Mouse (Mus musculus): ENCODE data around the gene Adgrf3. TPM values are rescaled to one million over a fixed set of nuclear protein-coding genes. Genes with fewer than 3 reads are reported as not detected.

The Adgrf3 gene
- total and polyA plus RNA-seq, 2 experiments from 2014 or later = 0.08 to 0.23 TPM

GRCm38 (mm10) chr5:30175811-30176210 lies 29.7 kb downstream of the Adgrf3 start:
- 0 out of 2 replicates have a peak, but pooled peaks cover 9% of the 10 kb centered on the region for H3K4me1 ChIP-seq (ENCODE audit: control insufficient read depth, insufficient read depth)
- ATAC-seq (ENCODE audit: insufficient read depth, low read depth) (no peak), DNase-seq (ENCODE audit: low spot score) (no peak)
- no peaks in the 10 kb centered on the region for H3K9me3 ChIP-seq (replicated peaks; ENCODE audit: control insufficient read depth, low read length)
- peaks cover 84% of the 10 kb centered on the region for H3K36me3 ChIP-seq (replicated peaks; ENCODE audit: control insufficient read depth, insufficient read depth, low read length)
- H3K4me2 ChIP-seq (ENCODE audit: low read depth, low read length) = no peak overlapping the region
- H3K4me3 ChIP-seq (ENCODE audit: low read depth, low read length) = no peak overlapping the region
- H3K27ac ChIP-seq (ENCODE audit: low read depth) = no peak overlapping the region
- H3K9ac ChIP-seq (replicated peaks; ENCODE audit: low read depth, low read length) = no peak overlapping the region
- WGBS = 88% methylated on average over 4 of the region's 4 CpGs
- TF ChIP-seq CTCF (IDR thresholded peaks at IDR 0.05; ENCODE audit: low read depth) (no peak), EP300 (IDR thresholded peaks at IDR 0.05; ENCODE audit: low read depth) (no peak)
- H3K27me3 ChIP-seq (ENCODE audit: control insufficient read depth, insufficient read depth, low read length) = no peaks in the 10 kb centered on the region

DNA sequence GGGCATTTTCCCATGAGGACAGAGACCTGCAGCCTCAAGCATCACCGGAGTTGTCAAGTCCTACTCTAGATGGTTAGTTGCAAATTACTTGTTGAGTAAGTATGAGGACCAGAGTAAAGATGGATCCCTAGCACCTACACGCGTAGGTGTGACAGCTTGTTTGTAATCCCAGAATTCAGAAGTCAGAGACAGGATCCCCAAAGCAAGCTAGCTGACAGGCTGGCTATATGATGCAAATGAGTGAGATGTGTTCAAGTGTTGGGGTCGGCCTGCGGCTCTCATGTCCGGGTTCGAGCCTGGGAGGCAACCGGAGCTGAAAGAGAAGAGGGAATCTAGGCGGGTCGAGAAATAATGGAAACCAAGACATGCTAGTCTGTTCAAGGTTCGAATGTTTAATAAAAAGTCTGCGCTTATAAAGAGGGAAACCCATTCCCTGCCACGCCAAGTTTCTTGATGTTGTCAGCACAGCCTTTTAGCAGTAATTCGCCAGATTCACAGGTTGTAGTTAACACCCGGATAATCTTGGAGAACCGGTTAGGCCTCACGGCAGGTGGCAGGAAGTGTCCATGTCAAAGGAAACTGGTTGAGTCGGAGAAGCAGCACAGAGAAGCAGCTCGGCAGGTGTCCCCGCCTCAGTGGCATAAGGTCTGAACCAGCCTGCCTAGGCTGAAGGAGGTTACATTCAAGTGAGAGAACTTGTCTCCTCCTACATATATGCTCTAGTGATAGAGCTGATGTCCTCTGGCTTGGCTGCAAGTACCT lies 32.4 kb downstream of the Adgrf3 start:
- TF ChIP-seq EP300 (IDR thresholded peaks at IDR 0.05; ENCODE audit: low read depth) (no peak), CTCF (IDR thresholded peaks at IDR 0.05; ENCODE audit: low read depth) (no peak)
- Histone ChIP-seq H3K27me3 (ENCODE audit: control insufficient read depth, insufficient read depth, low read length) (no peaks in the 10 kb centered on the region), H3K9ac (replicated peaks; ENCODE audit: low read depth, low read length) (no peak overlapping the region), H3K9me3 (replicated peaks; ENCODE audit: control insufficient read depth, low read length) (no peaks in the 10 kb centered on the region), H3K4me2 (ENCODE audit: low read depth, low read length) (no peak overlapping the region), H3K27ac (ENCODE audit: low read depth) (peak overlapping the region; percentile 90), H3K4me3 (ENCODE audit: low read depth, low read length) (no peak overlapping the region), H3K4me1 (ENCODE audit: control insufficient read depth, insufficient read depth) (0 out of 2 replicates have a peak, but pooled peaks cover 15% of the 10 kb centered on the region), H3K36me3 (replicated peaks; ENCODE audit: control insufficient read depth, insufficient read depth, low read length) (peaks cover 79% of the 10 kb centered on the region)
- DNase-seq (ENCODE audit: low spot score) = no peak
- WGBS = 59% methylated on average over 20 of the region's 20 CpGs
- ATAC-seq (ENCODE audit: insufficient read depth, low read depth) = no peak

- H3K9ac ChIP-seq (replicated peaks; ENCODE audit: low read depth, low read length) = peak overlapping the region; percentile 13
- H3K4me3 ChIP-seq (ENCODE audit: low read depth, low read length) = no peak overlapping the region
- H3K27ac ChIP-seq (ENCODE audit: low read depth) = peak overlapping the region; percentile 90
- H3K4me1 ChIP-seq (ENCODE audit: control insufficient read depth, insufficient read depth) = 0 out of 2 replicates have a peak, but pooled peaks cover 15% of the 10 kb centered on the region
- H3K27me3 ChIP-seq (ENCODE audit: control insufficient read depth, insufficient read depth, low read length) = no peaks in the 10 kb centered on the region
- ATAC-seq (ENCODE audit: insufficient read depth, low read depth) (peak; percentile 93), DNase-seq (ENCODE audit: low spot score) (peak; percentile 92)
- H3K4me2 ChIP-seq (ENCODE audit: low read depth, low read length) = no peak overlapping the region; the same call in 1 of the 2 replicates
- TF ChIP-seq CTCF (IDR thresholded peaks at IDR 0.05; ENCODE audit: low read depth) = no peak
- TF ChIP-seq EP300 (IDR thresholded peaks at IDR 0.05; ENCODE audit: low read depth) = peak; percentile 30; the same call in 1 of the 2 replicates
- H3K9me3 ChIP-seq (replicated peaks; ENCODE audit: control insufficient read depth, low read length) = no peaks in the 10 kb centered on the region
- H3K36me3 ChIP-seq (replicated peaks; ENCODE audit: control insufficient read depth, insufficient read depth, low read length) = peaks cover 75% of the 10 kb centered on the region
These were observed 33.4 kb downstream of the Adgrf3 start for GRCm38 (mm10) chr5:30172115-30172514.

DNA sequence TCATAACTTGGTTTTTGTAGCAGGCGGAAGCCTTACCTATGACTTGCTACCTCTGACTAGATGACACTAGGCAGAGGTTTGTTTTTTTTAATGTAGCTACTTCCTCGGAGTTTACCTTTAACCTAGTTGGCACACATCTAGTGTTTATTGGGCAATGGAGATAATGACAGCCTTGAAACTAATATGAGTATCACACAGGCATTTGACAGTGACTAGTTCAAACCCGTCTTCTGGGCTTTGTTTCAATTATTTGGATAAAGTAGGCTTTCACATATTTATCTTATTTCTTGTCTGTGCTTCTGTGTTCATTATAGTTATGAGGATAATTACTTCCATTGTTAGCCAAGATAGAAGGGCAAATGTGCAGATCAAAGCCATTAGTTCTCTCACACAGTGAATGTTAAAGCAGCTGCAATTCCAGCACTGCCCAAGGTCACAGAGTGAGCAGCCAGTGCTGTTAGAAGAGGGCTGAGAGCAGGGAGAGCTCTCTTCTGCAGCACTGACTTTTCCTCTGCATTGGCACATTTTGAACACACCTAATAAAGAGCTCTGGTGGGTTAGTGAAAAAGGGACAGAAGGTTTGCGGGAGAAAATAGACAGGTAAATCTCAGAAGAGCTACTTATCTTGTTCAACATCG lies 35.1 kb downstream of the Adgrf3 start:
- no peaks in the 10 kb centered on the region for H3K27me3 ChIP-seq (ENCODE audit: control insufficient read depth, insufficient read depth, low read length)
- H3K9me3 ChIP-seq (replicated peaks; ENCODE audit: control insufficient read depth, low read length) = no peaks in the 10 kb centered on the region
- 52% methylated on average over 5 of the region's 5 CpGs for WGBS
- H3K9ac ChIP-seq (replicated peaks; ENCODE audit: low read depth, low read length) = 0 out of 2 replicates have a peak overlapping the region, but pooled peaks have one; percentile 30
- no peak overlapping the region for H3K4me3 ChIP-seq (ENCODE audit: low read depth, low read length)
- H3K4me2 ChIP-seq (ENCODE audit: low read depth, low read length) = no peak overlapping the region
- ATAC-seq (ENCODE audit: insufficient read depth, low read depth) (peak; percentile 73), DNase-seq (ENCODE audit: low spot score) (peak; percentile 68)
- 0 out of 2 replicates have a peak, but pooled peaks cover 15% of the 10 kb centered on the region for H3K4me1 ChIP-seq (ENCODE audit: control insufficient read depth, insufficient read depth)
- TF ChIP-seq EP300 (IDR thresholded peaks at IDR 0.05; ENCODE audit: low read depth) = peak; percentile 44; the same call in 1 of the 2 replicates
- TF ChIP-seq CTCF (IDR thresholded peaks at IDR 0.05; ENCODE audit: low read depth) = no peak
- H3K27ac ChIP-seq (ENCODE audit: low read depth) = peak overlapping the region; percentile 90
- peaks cover 73% of the 10 kb centered on the region for H3K36me3 ChIP-seq (replicated peaks; ENCODE audit: control insufficient read depth, insufficient read depth, low read length)

GRCm38 (mm10) chr5:30165234-30165946 lies 40.1 kb downstream of the Adgrf3 start:
- 0 out of 2 replicates have a peak, but pooled peaks cover 6% of the 10 kb centered on the region for H3K4me1 ChIP-seq (ENCODE audit: control insufficient read depth, insufficient read depth)
- ATAC-seq (ENCODE audit: insufficient read depth, low read depth) (peak; percentile 33; the same call in 1 of the 2 replicates), DNase-seq (ENCODE audit: low spot score) (no peak)
- WGBS = 43% methylated on average over 5 of the region's 5 CpGs
- H3K27me3 ChIP-seq (ENCODE audit: control insufficient read depth, insufficient read depth, low read length) = no peaks in the 10 kb centered on the region
- no peak for TF ChIP-seq CTCF (IDR thresholded peaks at IDR 0.05; ENCODE audit: low read depth)
- peak; percentile 45; the same call in 1 of the 2 replicates for TF ChIP-seq EP300 (IDR thresholded peaks at IDR 0.05; ENCODE audit: low read depth)
- H3K4me3 ChIP-seq (ENCODE audit: low read depth, low read length) = no peak overlapping the region
- H3K27ac ChIP-seq (ENCODE audit: low read depth) = peak overlapping the region; percentile 77
- H3K9me3 ChIP-seq (replicated peaks; ENCODE audit: control insufficient read depth, low read length) = no peaks in the 10 kb centered on the region
- peak overlapping the region; percentile 6; the same call in 1 of the 2 replicates for H3K4me2 ChIP-seq (ENCODE audit: low read depth, low read length)
- no peak overlapping the region for H3K9ac ChIP-seq (replicated peaks; ENCODE audit: low read depth, low read length)
- peaks cover 51% of the 10 kb centered on the region for H3K36me3 ChIP-seq (replicated peaks; ENCODE audit: control insufficient read depth, insufficient read depth, low read length)

All from heart, postnatal 0 days (tissue).